Comparison of ENCODE assay signal across 22 mouse cellular contexts in the genomic region with DNA sequence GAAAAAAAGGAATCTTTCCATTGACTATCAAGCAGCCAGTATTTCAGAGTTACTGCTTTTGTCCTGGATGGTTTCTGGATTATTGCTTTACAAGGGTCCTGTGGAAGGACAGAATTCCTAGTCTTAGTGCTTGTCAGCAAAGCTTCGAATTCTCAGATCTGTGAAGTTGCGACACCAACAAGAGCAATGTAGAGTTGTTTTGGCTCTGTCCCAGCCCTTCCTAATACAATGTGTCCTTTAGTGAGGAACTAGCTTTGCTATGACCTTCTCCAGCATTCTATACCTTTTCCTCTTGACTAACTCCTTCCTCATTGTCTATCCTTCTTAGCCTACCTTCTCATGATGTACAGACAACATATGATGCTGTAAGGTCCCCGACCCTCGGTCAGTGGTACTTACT. TPM values are rescaled to one million over a fixed set of nuclear protein-coding genes. Genes with fewer than 3 reads are reported as not detected.
"Had no signal": no experiment of that assay in that cellular context is flagged by ENCODE, and none has a peak within 500 bp of the region (broad histone marks: within the 10 kb centered on the region; RNA-seq: fewer than 3 reads in every experiment).

No protein-coding gene starts in this region.

- H3K27me3 ChIP-seq: limb, embryonic 12.5 days; liver, embryonic 13.5 days; lung, embryonic 15.5 days; stomach, embryonic 15.5 days had no signal

- H3K4me1 ChIP-seq: limb, embryonic 12.5 days; liver, embryonic 13.5 days; lung, embryonic 15.5 days; midbrain, embryonic 10.5 days; stomach, embryonic 15.5 days had no signal

- H3K9me3 ChIP-seq: liver, embryonic 13.5 days; lung, embryonic 15.5 days had no signal

- H3K4me2 ChIP-seq: limb, embryonic 12.5 days; liver, embryonic 13.5 days; lung, embryonic 15.5 days; stomach, embryonic 15.5 days had no signal

- H3K27ac ChIP-seq: kidney, postnatal 0 days; layer of hippocampus, adult 2 months; limb, embryonic 12.5 days; liver, embryonic 13.5 days; lung, embryonic 15.5 days; midbrain, embryonic 10.5 days; stomach, embryonic 15.5 days had no signal

- H3K36me3 ChIP-seq: limb, embryonic 12.5 days; liver, embryonic 13.5 days; lung, embryonic 15.5 days; midbrain, embryonic 10.5 days; stomach, embryonic 15.5 days had no signal

- H3K4me3 ChIP-seq: layer of hippocampus, adult 2 months; limb, embryonic 12.5 days; liver, embryonic 13.5 days; lung, embryonic 15.5 days; midbrain, embryonic 10.5 days; myocyte; stomach, embryonic 15.5 days had no signal

- H3K9ac ChIP-seq: limb, embryonic 12.5 days; liver, embryonic 13.5 days; lung, embryonic 15.5 days; stomach, embryonic 15.5 days had no signal

- DNase-seq: kidney, postnatal 4 days; liver, embryonic 13.5 days; midbrain, embryonic 14.5 days; retina, postnatal 1 day; right cerebral cortex, postnatal 4 days; thymus, adult 2 months; thymus, postnatal 25 days had no signal

RNA-seq across cellular contexts. Expression of gene Ugt1a10, which starts 41.0 kb away (rescaled TPM):
- total RNA-seq: layer of hippocampus, adult 2 months; layer of hippocampus, postnatal 10 days; left cerebral cortex, postnatal 36 days; megakaryocyte, adult 5-6 weeks; neutrophil, adult 5-6 weeks had no signal
- polyA plus RNA-seq: intestine, embryonic 14.5 days; limb, embryonic 12.5 days; liver, embryonic 13.5 days; midbrain, embryonic 10.5 days; midbrain, embryonic 14.5 days; myocyte; neural tube, embryonic 11.5 days; spleen, adult 2 months; stomach, embryonic 15.5 days; testis, adult 2 months had no signal

RNA-seq across cellular contexts. Expression of gene Ugt1a9, which starts 56.4 kb away (rescaled TPM):
- total RNA-seq: layer of hippocampus, adult 2 months; layer of hippocampus, postnatal 10 days; left cerebral cortex, postnatal 36 days; megakaryocyte, adult 5-6 weeks; neutrophil, adult 5-6 weeks had no signal
- polyA plus RNA-seq: limb, embryonic 12.5 days; lung, embryonic 15.5 days; midbrain, embryonic 10.5 days; midbrain, embryonic 14.5 days; myocyte; neural tube, embryonic 11.5 days; spleen, adult 2 months; thymus, adult 2 months had no signal
